Mouse (Mus musculus) adrenal gland (tissue): ENCODE measurements around the gene Olfr494.

Experiments
- intact Hi-C: fragments of 180-260 bp; cut with DNase I; formaldehyde crosslinking; loops from one replicate; pipeline ENCODE4 v1.15.1; 2025
- long read RNA-seq, 2 experiments: library from polyadenylated mRNA; unstranded; transcript quantifications; one replicate each; pipeline ENCODE4 v2.0.0; 2020; ENCODE audit warnings: borderline replicate concordance in 1 of 2; ENCODE audit not compliant: insufficient replicate concordance in 1 of 2

Olfr494 gene
- long read RNA-seq, experiment 1, result 0 reads
- long read RNA-seq, experiment 2, result 0 reads

- intact Hi-C loops, result no loop called here
Measured at GRCm38 (mm10) chr7:108365035-108365434, at the start of gene Olfr494. TSS of gene Olfr494 (plus strand) at chr7:108365335.

- intact Hi-C loops, result no loop called here
Measured at GRCm38 (mm10) chr7:108323574-108323973, 41.6 kb upstream of the Olfr494 start, which contains the start of gene Olfr492. TSS of gene Olfr492 (minus strand) at chr7:108323674.

DNA sequence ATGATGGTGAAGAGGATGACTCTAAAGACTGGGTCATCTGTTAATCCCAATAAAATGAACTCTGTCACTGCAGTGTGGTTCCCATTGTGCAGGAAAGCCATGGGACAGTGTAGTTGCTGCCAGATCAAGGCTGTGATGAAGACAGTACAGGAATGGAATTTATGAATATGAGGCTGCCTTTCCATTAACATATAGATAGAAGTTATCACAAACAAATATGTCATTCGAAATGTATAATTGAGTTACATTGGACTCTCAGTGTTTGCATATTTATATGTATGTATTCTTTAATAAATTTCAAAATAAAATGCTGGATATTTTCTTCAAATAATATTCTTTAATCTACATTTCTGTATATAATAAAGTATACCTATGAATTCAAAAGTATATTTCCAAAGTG, 18.3 kb upstream of the Olfr494 start, which contains the start of gene Olfr493:
Gene Olfr493 (minus strand): TSS at position 101 of the 400 bp plus-strand sequence.
- intact Hi-C loops, result no loop called here

DNA sequence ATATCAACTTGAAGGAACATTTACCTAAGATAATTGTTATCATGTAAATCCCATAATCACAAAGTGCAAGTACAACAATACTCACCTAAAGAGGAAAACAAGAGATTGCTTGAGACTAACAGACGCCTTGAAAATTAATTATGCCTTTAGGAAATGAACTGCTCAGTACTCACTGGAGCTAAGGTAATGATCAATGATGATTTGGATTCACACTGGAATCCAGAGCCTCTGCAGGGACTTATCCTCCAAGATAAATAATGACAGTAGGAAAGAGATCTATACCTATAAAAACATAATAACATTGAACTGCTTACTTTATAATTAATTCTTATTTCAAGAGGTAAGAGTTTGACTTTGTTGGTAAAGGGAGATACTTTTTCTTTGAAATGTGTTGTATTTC, 27.7 kb downstream of the Olfr494 start, which contains the start of gene Olfr495:
Gene Olfr495 (plus strand): TSS at position 301 of the 400 bp plus-strand sequence.
- intact Hi-C loops, result no loop called here
